Mouse (Mus musculus): ENCODE results near the gene Cacnb1. TPM values are rescaled to one million over a fixed set of nuclear protein-coding genes. Genes with fewer than 3 reads are reported as not detected.

Cacnb1 gene
- polyA plus RNA-seq, 1 experiment, result 117 TPM

- Histone ChIP-seq H3K4me1 (ENCODE audit: control insufficient read depth, insufficient read depth, low read length) (peaks cover 3% of the 10 kb centered on the region), H3K27ac (ENCODE audit: insufficient read depth, low read length) (no peak overlapping the region), H3K4me3 (ENCODE audit: insufficient read depth, low read length) (no peak overlapping the region)
- TF ChIP-seq CTCF (IDR thresholded peaks at IDR 0.05; ENCODE audit: extremely low read depth, insufficient read depth, low read length), result no peak
- no peak for TF ChIP-seq POLR2A (IDR thresholded peaks at IDR 0.05; ENCODE audit: extremely low read depth, insufficient read depth, low read length)
These were observed 19.6 kb downstream of the Cacnb1 start for GRCm38 (mm10) chr11:98003171-98003671.

- TF ChIP-seq CTCF (IDR thresholded peaks at IDR 0.05; ENCODE audit: extremely low read depth, insufficient read depth, low read length) (peak; percentile 67), POLR2A (IDR thresholded peaks at IDR 0.05; ENCODE audit: extremely low read depth, insufficient read depth, low read length) (no peak)
- no peak overlapping the region for H3K27ac ChIP-seq (ENCODE audit: insufficient read depth, low read length)
- peaks cover 3% of the 10 kb centered on the region for H3K4me1 ChIP-seq (ENCODE audit: control insufficient read depth, insufficient read depth, low read length)
- H3K4me3 ChIP-seq (ENCODE audit: insufficient read depth, low read length), result no peak overlapping the region
These were observed 20.2 kb downstream of the Cacnb1 start for GRCm38 (mm10) chr11:98002627-98003026.

GRCm38 (mm10) chr11:98001986-98002385, 20.8 kb downstream of the Cacnb1 start:
- H3K4me1 ChIP-seq (ENCODE audit: control insufficient read depth, insufficient read depth, low read length), result peaks cover 3% of the 10 kb centered on the region

GRCm38 (mm10) chr11:98001351-98001824, 21.4 kb downstream of the Cacnb1 start:
- Histone ChIP-seq H3K4me3 (ENCODE audit: insufficient read depth, low read length) (no peak overlapping the region), H3K4me1 (ENCODE audit: control insufficient read depth, insufficient read depth, low read length) (peaks cover 3% of the 10 kb centered on the region), H3K27ac (ENCODE audit: insufficient read depth, low read length) (no peak overlapping the region)
- no peak for TF ChIP-seq POLR2A (IDR thresholded peaks at IDR 0.05; ENCODE audit: extremely low read depth, insufficient read depth, low read length)
- no peak for TF ChIP-seq CTCF (IDR thresholded peaks at IDR 0.05; ENCODE audit: extremely low read depth, insufficient read depth, low read length)

More at GRCm38 (mm10) chr11:98001986-98002385, 20.8 kb downstream of the Cacnb1 start:
- no peak overlapping the region for H3K4me3 ChIP-seq (ENCODE audit: insufficient read depth, low read length)
- 0 out of 2 replicates have a peak, but pooled peaks have one; percentile 6 for TF ChIP-seq POLR2A (IDR thresholded peaks at IDR 0.05; ENCODE audit: extremely low read depth, insufficient read depth, low read length)
- no peak for TF ChIP-seq CTCF (IDR thresholded peaks at IDR 0.05; ENCODE audit: extremely low read depth, insufficient read depth, low read length)
- H3K27ac ChIP-seq (ENCODE audit: insufficient read depth, low read length), result no peak overlapping the region

GRCm38 (mm10) chr11:98000378-98001140, 22.3 kb downstream of the Cacnb1 start:
- Histone ChIP-seq H3K4me3 (ENCODE audit: insufficient read depth, low read length) (no peak overlapping the region), H3K4me1 (ENCODE audit: control insufficient read depth, insufficient read depth, low read length) (peaks cover 1% of the 10 kb centered on the region), H3K27ac (ENCODE audit: insufficient read depth, low read length) (no peak overlapping the region)
- 0 out of 2 replicates have a peak, but pooled peaks have one; percentile 6 for TF ChIP-seq POLR2A (IDR thresholded peaks at IDR 0.05; ENCODE audit: extremely low read depth, insufficient read depth, low read length)
- TF ChIP-seq CTCF (IDR thresholded peaks at IDR 0.05; ENCODE audit: extremely low read depth, insufficient read depth, low read length), result no peak

GRCm38 (mm10) chr11:97999748-98000147, 23.1 kb downstream of the Cacnb1 start:
- TF ChIP-seq POLR2A (IDR thresholded peaks at IDR 0.05; ENCODE audit: extremely low read depth, insufficient read depth, low read length), result no peak
- TF ChIP-seq CTCF (IDR thresholded peaks at IDR 0.05; ENCODE audit: extremely low read depth, insufficient read depth, low read length), result no peak
- Histone ChIP-seq H3K4me1 (ENCODE audit: control insufficient read depth, insufficient read depth, low read length) (peaks cover 3% of the 10 kb centered on the region), H3K27ac (ENCODE audit: insufficient read depth, low read length) (0 out of 2 replicates have a peak overlapping the region, but pooled peaks have one; percentile 13)

GRCm38 (mm10) chr11:97998898-97999608, 23.8 kb downstream of the Cacnb1 start:
- Histone ChIP-seq H3K27ac (ENCODE audit: insufficient read depth, low read length) (0 out of 2 replicates have a peak overlapping the region, but pooled peaks have one; percentile 13), H3K4me1 (ENCODE audit: control insufficient read depth, insufficient read depth, low read length) (peaks cover 3% of the 10 kb centered on the region), H3K4me3 (ENCODE audit: insufficient read depth, low read length) (no peak overlapping the region)
- TF ChIP-seq POLR2A (IDR thresholded peaks at IDR 0.05; ENCODE audit: extremely low read depth, insufficient read depth, low read length) (peak; percentile 63; the same call in 1 of the 2 replicates), CTCF (IDR thresholded peaks at IDR 0.05; ENCODE audit: extremely low read depth, insufficient read depth, low read length) (no peak)

More at GRCm38 (mm10) chr11:97999748-98000147, 23.1 kb downstream of the Cacnb1 start:
- no peak overlapping the region for H3K4me3 ChIP-seq (ENCODE audit: insufficient read depth, low read length)

GRCm38 (mm10) chr11:97998074-97998793, 24.6 kb downstream of the Cacnb1 start:
- Histone ChIP-seq H3K4me3 (ENCODE audit: insufficient read depth, low read length) (no peak overlapping the region), H3K27ac (ENCODE audit: insufficient read depth, low read length) (no peak overlapping the region), H3K4me1 (ENCODE audit: control insufficient read depth, insufficient read depth, low read length) (peaks cover 3% of the 10 kb centered on the region)
- TF ChIP-seq POLR2A (IDR thresholded peaks at IDR 0.05; ENCODE audit: extremely low read depth, insufficient read depth, low read length) (no peak), CTCF (IDR thresholded peaks at IDR 0.05; ENCODE audit: extremely low read depth, insufficient read depth, low read length) (no peak)

All from cortical plate, adult 2 months (tissue).